Mouse (Mus musculus) cerebellum, postnatal 36 days (tissue): ENCODE data around the gene Ric8b.

Experiments
- DNase-seq, 2 experiments: peaks; one replicate each; pipeline ENCODE4 v3.0.0; 2021 to 2022; ENCODE audit warnings: mixed read lengths in 2 of 2

The Ric8b gene

DNA sequence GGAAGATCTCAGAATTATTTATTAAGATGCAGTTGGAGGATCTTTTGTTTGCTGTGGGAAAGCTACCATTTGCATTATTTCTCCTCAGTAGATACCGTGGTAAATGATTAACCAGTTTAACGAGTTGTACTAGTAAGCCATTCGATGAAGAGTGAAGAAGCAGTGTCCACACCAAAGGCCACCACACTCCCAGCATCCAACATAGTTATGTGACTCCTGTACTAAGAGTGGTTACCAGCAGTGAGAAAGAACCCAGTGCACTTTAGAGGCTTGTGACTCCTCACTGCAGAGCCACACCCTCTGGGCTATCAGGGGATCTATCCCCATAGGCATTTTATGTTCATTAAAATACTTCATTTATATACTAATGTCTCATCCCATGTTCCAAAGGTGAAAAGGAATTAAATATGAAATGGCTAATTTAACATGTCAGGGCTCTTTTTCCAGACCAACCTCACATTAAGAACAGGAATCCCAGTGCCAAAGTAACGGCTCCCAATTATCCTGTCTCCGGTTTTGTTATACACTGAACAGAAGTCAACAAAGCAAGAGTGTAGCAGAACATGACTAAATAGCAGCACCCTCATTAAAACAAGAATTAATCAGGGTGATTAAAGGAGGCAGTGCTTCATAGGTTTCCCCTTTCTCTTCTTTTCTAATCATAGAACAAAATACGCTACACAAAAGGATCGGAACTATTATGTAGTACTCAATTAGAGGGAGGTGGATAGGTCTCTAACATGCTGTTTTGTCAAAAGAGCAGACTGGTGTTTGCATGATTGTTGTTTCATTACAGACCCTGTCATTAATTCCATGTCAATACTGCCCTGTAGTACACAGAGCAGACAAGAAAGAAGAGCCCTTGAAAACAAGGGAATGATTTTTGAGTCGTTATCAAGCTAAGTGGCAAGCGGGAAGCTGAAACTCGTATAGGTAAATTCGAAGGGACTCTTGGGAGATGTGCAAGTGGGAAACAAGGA, 90.7 kb downstream of the Ric8b start:
- no peak for DNase-seq

DNA sequence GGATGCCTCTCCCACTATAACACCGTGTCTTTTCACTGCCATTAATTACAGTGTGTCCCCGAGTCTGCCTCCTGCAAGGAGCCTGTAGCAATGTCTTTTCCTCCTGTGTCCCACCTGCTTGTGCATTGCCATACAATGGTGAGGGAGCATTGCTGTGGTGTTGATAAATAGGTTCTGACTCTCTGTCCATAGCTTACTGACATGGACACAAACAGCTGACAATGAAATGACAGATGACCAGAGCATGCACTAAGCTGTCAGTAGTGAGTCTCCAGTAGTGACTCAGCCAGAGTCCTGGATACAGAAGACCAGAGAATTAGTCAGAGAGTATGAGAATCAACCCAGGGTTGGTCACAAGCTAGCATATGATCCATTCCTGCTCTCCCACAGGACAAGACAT, 93.7 kb downstream of the Ric8b start:
- no peak for DNase-seq

DNA sequence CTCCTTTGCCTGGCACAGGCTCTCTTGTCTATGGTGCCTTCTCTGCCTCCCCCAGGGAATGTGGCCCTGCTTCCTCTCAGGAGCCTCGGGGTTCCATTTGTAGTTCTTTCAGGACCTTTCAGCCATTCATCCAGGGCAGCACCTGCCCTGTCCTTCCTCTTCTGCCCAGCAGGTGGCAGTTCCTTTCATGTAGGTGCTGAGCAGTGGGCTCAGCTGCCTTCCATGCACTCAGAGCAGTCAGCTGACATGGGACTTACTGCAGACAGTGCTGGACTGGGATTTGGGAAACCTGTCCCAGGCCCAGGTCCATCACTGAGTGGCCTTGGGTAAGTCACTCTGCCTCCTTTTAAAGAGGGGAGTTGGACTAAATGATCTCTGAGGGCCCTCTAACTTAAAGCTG, 96.0 kb downstream of the Ric8b start:
- DNase-seq = peak; percentile 27 to 32

DNA sequence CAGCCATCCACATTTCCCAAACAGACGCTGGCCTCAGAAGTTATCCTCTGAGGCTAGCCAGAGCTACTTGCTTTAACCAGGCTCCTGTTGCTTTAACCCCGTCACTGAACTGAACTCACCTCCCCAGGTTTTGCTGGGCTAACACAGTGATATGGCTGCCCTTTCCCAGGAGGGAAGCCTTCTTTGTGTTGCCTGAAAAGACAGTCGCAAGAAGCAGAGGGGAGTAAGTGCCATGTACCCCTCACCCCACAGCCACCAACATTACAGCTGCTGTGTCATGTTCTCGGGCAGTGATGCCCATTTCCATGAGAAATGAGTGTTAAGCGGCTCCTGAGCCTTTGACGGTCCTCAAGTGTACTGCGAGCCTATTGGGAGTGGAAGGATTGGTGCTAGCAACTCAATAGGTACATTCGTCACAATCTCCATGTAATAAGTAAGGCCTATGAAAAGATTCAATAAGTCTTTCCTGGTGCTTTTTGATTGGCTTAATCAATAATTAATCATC, 96.6 kb downstream of the Ric8b start:
- no peak for DNase-seq

DNA sequence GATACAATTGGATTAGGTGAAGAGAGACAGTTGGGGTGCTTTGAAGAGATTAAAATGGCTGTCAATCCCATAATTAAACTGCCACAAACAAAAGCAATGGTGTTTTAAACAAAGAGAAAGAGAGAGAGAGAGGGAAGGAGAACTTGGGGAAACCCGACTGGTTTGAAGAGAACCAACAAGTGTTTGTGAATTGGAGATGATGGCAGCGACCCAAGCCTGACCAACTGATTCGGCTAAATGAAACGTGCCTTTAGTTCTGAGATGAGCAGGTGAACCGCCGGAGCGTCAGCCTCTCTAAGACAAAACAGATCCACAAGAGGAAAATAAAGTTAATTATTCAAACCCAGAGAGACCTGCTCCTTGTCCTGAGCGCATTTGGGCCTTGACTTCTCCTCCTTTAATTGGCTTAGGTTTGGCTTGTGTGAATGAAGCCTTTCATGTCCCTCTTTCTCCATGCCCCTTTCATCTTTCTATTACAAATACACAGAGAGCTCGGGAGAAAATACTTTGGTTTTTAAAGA, 97.1 kb downstream of the Ric8b start:
- DNase-seq = no peak

DNA sequence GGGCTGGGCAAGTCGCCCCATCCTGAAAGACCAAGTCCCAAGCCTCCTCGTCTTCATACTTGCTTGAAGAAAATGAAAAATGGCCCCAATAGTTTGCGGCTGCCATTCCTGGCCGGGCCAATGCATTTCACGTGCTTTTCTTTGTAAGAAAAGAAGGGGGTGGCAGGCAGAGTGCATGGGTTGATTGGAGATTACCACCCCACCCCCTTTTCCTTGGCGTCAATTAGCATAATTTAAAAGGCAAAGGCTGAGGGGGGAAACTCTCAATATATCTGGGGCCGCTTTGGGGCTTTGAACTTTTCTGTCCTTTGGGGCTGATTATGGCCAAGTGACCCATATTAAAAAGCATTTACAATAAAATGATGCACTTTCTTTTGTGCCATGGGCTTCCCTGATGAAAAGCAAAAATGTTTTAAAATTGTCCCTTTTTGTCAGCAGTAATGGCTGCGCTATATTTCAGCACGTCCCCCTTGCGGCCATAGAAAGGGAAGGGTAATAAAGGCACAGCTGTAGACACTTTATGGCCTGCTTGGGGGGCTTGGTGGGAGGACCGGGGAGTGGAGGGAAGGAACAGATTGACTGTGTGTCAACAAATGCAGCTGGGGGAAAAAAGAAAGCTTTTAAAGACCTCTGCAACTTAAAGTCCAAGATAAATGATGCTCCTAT, 105.4 kb downstream of the Ric8b start:
- no peak for DNase-seq

DNA sequence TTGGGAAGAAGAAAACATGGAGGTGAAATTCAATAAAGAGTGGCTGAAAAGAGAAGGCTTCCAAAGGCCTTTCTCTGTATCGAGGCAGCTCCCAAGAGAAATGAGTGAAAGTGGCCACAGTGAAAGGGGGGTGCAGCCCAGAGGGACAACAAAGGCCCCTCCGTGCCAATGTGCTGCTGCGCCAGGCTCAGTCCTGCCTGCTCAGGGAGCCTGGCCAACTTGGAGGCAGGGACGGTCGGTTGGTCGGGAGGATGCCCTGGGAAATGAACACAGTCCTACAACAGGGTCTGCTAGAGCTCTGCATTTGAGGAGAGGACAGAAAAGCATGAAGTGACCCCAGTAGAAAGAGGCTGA, 105.9 kb downstream of the Ric8b start:
- DNase-seq = no peak

DNA sequence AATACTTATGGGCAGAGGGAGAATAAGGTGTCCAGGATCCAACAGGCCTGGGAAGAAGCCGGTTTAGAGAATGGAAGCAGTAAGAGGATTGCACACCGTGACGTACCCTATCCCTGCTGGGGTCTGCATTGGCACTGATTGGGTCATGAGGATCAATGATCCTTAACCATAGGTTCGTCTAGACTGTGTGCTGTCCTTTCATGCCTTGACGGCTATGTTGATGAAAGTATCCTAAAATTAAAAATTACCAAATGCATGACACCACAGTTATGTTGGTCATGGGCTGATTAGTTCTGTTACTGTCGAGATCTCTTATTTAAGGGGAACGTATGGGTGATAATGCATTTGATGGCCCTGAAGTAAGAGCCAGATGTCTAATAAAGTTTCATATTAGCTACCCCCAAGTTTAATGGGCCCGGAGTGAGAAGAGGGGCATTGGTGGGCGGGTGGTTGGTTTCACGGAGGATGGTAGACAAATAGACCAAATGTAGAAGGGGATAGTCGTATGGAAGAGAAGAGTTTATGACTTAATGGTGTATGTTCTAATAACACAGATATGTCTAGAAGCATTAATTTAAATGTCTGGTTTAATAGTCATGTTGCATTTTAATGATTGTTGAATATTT, 108.5 kb downstream of the Ric8b start:
- no peak for DNase-seq

DNA sequence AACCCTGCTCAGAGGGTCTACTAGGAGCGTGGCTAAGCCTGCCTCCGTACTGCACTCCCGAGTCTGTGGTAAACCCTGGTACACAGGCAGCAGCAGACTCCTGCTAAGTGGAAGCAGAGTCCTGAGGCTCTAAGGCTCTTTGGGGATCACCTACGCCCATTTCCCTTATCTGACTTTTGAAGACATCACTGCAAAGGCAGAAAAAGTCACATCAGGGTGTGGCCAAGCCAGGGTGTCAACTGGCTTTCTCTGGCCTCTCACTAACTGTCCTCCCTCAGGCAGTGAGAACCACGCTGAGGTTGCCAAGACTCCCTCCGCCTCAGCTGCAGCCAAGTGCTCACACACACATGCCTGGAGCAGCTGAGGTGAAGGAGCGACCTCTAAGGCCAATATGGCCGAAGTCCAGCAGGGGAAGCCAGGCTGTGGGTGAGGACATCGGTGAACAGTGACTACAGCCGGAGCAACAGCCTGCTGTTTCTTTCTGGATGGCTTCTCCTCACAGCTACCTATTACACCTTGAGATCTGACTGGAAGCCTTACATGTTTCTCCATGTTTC, 110.3 kb downstream of the Ric8b start:
- DNase-seq = no peak

DNA sequence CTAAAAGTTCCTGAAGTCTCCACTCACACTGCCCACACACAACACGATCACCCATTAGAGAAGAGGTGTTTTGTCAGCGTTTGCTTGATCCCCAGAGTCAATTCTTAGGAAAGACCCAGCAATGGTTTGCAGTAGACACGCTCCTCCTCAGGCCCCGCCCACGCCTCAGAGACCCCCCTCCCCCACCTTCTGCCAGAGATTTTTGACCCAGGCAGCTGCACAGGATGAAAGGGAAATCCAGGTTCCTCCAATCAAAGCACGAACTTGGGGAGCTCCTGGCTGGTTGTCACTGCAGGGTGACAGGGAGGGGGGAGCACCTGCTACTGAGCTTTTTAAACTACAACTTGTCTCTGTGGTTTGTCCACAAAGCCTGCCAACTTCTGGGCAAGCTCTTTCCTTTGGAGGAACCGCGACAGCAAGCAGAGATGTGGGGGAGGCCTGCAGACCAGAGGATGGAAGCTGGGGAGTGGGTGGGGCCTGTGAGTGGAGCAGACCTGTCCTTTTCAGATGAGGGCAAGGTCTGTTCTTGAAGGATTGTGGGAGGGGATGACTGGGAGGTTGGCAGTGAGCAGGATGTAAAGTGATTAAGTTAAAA, 117.8 kb downstream of the Ric8b start:
- DNase-seq = no peak

DNA sequence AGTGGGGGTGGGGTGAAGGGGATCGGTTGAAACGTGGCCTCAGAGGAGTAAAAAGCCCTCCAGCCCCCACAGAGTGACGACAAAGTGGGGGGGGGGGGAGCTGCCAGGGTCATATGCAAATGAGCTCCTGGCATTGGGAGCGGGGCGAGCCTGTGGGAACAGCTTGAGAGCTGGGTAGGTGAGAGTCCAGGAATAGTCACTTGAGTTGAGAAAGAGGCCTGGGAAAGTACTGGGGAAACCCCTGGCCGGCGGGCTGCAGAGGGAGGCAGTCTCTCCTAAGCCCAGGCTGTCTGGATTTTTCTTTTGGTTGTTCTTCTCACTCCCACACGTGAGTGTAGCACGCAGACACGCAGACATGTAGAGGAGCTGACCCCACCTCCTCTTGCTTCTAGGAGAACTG, 120.7 kb downstream of the Ric8b start:
- no peak for DNase-seq

DNA sequence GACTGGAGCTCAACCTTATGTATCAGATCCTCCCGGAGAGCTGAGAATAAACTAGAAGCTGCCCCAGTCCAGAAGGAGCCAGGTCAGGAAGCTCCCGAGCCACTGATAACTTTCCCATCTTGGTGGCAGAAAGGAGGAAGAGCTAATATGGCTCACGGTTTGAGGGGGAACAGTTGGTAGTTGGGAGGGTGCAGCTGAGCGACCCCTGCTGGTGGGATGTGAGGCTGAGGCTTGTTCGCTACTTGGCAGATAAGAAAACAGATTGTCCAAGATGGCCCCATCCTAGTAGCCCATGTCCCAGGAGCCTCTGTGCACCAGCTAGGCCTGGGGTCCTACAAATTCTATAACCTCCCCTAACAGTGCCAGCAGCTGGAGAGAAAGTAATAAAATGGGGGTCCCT, 121.4 kb downstream of the Ric8b start:
- DNase-seq = no peak

DNA sequence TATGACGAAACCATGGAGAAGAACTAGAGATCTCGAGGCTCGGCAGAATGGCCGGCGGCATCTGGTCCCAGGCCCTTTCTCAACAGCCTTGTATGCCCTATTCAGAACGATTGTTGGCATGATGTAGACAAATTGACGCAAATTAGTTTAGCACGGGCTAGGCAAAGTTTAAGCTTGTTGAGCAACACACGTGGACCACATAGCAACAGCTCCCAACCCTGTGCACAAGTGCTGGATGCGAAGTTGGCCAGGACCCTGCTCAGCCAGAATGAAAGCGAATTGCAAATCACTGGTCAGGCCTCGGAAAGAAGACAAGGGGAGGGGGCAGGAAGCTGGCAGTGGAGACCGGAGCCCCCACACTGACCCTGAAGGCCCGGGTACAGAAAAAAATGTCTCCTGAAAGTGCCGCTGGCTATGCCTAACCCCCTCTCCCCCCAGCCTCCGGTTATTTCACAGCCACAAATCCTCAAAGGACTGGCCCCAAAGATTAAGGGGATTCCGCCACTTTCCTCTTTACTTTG, 126.8 kb downstream of the Ric8b start:
- DNase-seq = no peak

DNA sequence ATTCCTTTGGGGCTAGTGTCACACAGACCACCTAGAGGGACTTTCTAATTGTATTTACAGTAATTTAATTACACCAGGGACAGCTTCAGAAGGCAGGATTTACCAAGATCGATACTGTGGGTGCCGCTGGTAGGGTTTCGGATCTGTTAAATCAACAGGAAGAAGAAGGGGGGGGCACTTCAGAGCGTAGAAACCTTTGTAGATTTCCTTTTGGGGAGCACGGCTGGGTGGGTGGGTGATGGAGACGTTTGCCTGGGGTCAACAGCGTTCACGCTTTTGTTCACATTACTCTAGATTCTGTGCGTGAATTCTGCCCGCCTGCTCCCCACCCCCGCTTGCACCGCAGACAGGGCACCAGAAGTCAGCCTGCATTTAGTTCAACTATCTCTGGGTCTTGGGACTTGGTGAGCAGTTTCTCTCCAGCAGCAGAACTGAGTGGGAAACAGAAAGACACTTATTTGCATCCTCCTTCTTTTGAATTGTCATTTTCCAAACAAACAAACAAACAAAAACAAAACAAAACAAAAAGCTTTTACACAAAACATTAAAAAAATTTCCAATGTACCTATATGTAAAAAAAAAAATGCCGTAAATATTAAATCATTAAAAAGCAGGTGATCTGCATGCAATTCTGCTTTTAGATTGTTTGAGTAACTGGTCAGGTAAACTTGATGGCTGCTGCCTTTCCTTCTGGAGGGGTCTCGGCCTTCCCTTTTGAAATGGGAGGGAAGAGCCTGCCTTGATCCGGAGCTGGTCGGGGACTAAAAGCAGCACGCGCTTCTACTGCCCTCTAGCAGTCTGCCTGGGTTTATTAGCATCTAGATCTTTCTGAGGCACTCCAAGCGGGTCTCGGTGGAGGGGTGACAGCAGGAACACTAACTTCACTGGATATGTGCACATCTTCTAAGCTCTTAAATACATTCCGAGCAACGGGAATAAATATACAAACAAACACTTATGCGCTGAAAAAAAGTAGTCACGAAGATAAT, 127.6 kb downstream of the Ric8b start:
- peak; percentile 35 to 42 for DNase-seq

DNA sequence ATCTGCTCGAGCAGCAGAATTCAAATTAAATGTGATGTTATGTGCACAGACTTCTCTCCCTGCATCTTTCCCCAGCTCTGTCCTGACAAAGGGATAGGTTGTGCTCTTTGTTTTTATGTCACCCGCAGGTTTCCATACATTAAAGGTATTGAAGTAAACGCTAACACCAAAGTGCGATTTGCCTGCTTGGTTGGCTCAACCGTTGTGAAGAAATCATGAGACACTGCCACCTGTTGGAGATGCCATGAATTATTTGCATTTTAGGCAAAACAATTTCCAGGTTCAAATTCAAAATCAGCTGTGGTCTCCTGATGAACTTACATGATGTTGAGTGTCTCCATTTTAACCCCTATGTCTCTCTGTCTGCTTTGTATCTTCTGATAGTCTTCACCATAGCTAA, 129.2 kb downstream of the Ric8b start:
- peak in 1 of 2 experiments; percentile 45 for DNase-seq

DNA sequence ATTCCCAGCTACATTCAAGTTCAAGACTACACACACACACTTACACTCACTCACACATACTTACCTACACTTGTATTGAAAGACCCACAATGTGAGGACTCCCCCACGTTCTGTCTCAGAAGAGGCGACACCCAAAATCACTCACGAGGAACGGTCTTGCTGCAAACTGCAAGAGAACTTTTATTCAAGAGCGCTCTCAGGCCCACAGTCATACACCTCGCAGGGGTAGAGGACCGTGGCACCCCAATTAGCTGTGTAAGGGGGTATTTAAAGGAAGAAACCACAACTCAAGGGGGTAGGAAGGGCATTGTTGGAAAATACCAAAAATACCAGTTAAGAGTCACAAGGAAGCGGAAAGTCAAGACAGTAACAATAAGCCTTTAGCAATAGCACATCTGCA, 130.6 kb downstream of the Ric8b start:
- DNase-seq = no peak

DNA sequence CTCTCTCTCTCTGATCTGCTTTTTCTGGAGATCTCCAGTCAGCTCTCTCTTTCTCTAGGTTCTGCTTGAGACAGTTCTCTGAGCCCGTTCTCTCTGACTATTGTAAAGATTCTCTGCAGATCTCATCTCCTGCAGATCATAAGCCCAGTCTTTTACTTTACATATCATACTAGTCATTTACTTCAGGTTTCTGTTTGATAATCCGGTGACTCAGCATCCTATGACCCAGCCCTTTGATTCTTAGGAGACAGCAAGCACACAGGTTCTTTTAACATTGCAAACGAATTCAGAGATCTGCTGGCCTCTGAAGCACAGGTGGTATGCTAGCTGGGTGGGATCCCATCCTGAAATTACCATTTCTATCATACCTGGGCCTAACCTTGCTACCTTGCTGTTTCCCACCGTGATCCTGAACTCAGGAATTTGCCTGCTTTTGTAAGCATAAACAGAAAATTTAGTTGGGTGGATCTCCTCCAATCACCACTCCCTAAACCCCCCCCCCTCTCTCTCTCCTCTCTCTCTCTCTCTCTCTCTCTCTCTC, 133.3 kb downstream of the Ric8b start:
- DNase-seq = no peak

DNA sequence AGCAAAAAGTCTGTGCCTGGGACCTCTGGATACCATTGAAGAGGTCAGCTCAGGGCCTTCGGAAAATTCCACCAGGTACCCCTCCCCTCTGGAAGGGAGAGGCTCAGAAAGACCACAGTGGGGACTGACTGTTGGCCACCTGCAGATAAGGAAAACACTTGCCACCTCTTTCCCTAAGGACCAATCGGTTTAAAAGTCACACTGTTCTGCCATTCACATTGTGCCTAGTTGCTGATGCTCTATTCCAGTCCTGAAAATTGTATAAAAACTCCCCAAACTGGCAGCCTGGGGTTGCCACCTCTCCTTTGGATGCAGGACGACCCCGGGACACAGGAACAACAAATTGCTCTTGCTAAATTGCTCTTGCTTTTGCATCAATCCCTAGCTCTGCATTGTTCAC, 135.0 kb downstream of the Ric8b start:
- no peak for DNase-seq

DNA sequence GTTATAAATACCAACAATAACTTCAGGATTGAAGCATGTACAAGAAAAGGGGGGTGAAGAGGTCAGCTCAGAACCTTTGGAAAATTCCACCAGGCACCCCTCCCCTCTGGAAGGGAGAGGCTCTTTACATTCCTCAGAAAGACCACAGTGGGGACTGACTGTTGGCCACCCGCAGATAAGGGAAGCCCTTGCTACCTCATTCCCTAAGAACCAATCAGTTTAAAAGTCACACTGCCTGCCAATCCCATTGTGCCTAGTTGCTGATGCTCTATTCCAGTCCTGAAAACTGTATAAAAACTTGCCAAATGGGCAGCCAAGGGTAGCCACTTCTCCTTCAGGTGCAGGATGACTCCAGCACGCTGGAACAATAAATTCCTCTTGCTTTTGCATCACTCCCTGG, 137.5 kb downstream of the Ric8b start:
- DNase-seq = no peak
